Mouse (Mus musculus): Measurements from ENCODE around the gene Lgals7.

DNA sequence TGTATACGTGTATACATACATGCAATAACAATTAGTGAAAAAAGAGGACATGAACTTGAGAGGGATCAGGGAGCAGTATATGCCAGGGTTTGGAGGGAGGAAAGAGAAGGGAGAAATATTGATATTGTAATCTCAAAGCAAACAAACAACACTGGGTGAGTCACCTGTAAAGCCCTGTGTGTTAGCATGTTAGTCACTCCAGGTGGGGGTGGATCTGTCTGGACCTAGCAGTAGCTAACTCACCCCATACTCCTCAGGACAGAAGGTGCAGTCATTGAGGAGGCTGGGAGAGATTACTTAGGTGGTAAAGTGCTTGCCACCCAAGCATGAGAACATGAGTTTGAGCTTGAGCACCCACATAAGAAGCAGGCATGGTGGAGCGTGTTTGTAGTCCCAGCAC is 3.7 kb upstream of the Lgals7 start:
- TF ChIP-seq CTCF (IDR thresholded peaks at IDR 0.05; ENCODE audit: extremely low read depth, insufficient read depth, low read length) (no peak), POLR2A (IDR thresholded peaks at IDR 0.05; ENCODE audit: extremely low read depth, insufficient read depth, low read length) (no peak)
